Mouse (Mus musculus) lung, adult 2 months (tissue): ENCODE measurements around the gene Cox10.

Experiments
- CTCF ChIP-seq: fragments of 200-500 bp; IDR thresholded peaks from 2 replicates; pipeline ENCODE4 v1.5.1; 2011; ENCODE audit warnings: mild to moderate bottlenecking, low read length, control low read depth; ENCODE audit not compliant: insufficient read depth
- POLR2A ChIP-seq: fragments of 200-500 bp; IDR thresholded peaks from 2 replicates; pipeline ENCODE4 v1.6.1; 2011; ENCODE audit warnings: low read depth, mild to moderate bottlenecking, control low read depth, low read length, borderline replicate concordance; ENCODE audit errors: extremely low read depth

- TF ChIP-seq POLR2A (no peak), CTCF (no peak)
Observed at GRCm38 (mm10) chr11:63973973-63974372, 105.3 kb downstream of the Cox10 start.
